Mouse (Mus musculus) megakaryocyte, embryonic 14.5 days (primary cell): ENCODE data around the gene Ndufaf8. TPM values are rescaled to one million over a fixed set of nuclear protein-coding genes. Genes with fewer than 3 reads are reported as not detected.
A peak's percentile ranks its signal among the peaks of the same experiment; 100 is the strongest.

Source experiments
- H3K27me3 ChIP-seq: replicated peaks from 2 replicates; pipeline ENCODE3; 2012; ENCODE audit warnings: inconsistent platforms
- H3K36me3 ChIP-seq: replicated peaks from 2 replicates; pipeline ENCODE3; 2012; ENCODE audit warnings: low read length, inconsistent platforms, mixed read lengths
- H3K4me1 ChIP-seq: 2 replicates; pipeline ENCODE4 v1.6.1; 2012; ENCODE audit warnings: inconsistent platforms
- H3K4me3 ChIP-seq: replicated peaks from 2 replicates; pipeline ENCODE3; 2012; ENCODE audit warnings: moderate library complexity, mild to moderate bottlenecking, inconsistent platforms
- H3K9me3 ChIP-seq: 2 replicates; pipeline ENCODE4 v1.6.1; 2012; ENCODE audit warnings: inconsistent platforms
- FLI1 ChIP-seq: IDR thresholded peaks from 2 replicates; pipeline ENCODE4 v1.6.1; 2012; ENCODE audit warnings: low read length, inconsistent platforms, mixed read lengths
- GATA1 ChIP-seq: IDR thresholded peaks from 3 replicates; pipeline ENCODE4 v1.6.1; 2012; ENCODE audit warnings: mixed read lengths, low read length, inconsistent platforms, borderline replicate concordance
- polyA plus RNA-seq: library from polyadenylated mRNA; stranded (reverse); fragments of >175 nt; gene quantifications from 2 replicates; pipeline ENCODE4 v1.2.3, GENCODE M21; 2012; ENCODE audit warnings: low replicate concordance; ENCODE audit not compliant: insufficient read depth

The Ndufaf8 gene
- polyA plus RNA-seq, 1 experiment = 106 TPM

- no peak for TF ChIP-seq FLI1
- TF ChIP-seq GATA1 = no peak
- Histone ChIP-seq H3K4me1 (peaks cover 100% of the 10 kb centered on the region), H3K4me3 (peak overlapping the region; percentile 73), H3K9me3 (no peaks in the 10 kb centered on the region), H3K36me3 (peaks cover 76% of the 10 kb centered on the region), H3K27me3 (no peaks in the 10 kb centered on the region)
These were observed 45.2 kb downstream of the Ndufaf8 start for GRCm38 (mm10) chr11:120143708-120144497.

GRCm38 (mm10) chr11:120148201-120148855 is 49.6 kb downstream of the Ndufaf8 start:
- Histone ChIP-seq H3K9me3 (no peaks in the 10 kb centered on the region), H3K27me3 (no peaks in the 10 kb centered on the region), H3K4me1 (peaks cover 84% of the 10 kb centered on the region), H3K36me3 (peaks cover 58% of the 10 kb centered on the region), H3K4me3 (no peak overlapping the region)
- TF ChIP-seq GATA1 (no peak), FLI1 (no peak)

- peaks cover 52% of the 10 kb centered on the region for H3K36me3 ChIP-seq
- no peaks in the 10 kb centered on the region for H3K27me3 ChIP-seq
- H3K4me1 ChIP-seq = peaks cover 71% of the 10 kb centered on the region
- H3K9me3 ChIP-seq = no peaks in the 10 kb centered on the region
- H3K4me3 ChIP-seq = peak overlapping the region; percentile 100
- TF ChIP-seq FLI1 = no peak
- no peak for TF ChIP-seq GATA1
These were observed 50.9 kb downstream of the Ndufaf8 start for GRCm38 (mm10) chr11:120149510-120150200.

Other genes with a start within 250 kb of the Ndufaf8 start
- gene Chmp6, start 185.5 kb upstream of the Ndufaf8 start, polyA plus RNA-seq = 58.8 and 62.5 TPM in 2 replicates
- 37.8 and 62.9 TPM in 2 replicates for gene Baiap2, start 156.2 kb upstream of the Ndufaf8 start, polyA plus RNA-seq
- 4.9 and 5.4 TPM in 2 replicates for gene Aatk, start 51.8 kb upstream of the Ndufaf8 start, polyA plus RNA-seq
- 1.5 and 10.4 TPM in 2 replicates for gene Cep131, start 12.1 kb upstream of the Ndufaf8 start, polyA plus RNA-seq
- gene Tepsin, start 197 bp upstream of the Ndufaf8 start, polyA plus RNA-seq = 16.1 and 46.5 TPM in 2 replicates
- 80.2 and 247 TPM in 2 replicates for gene Slc38a10, start 52.4 kb downstream of the Ndufaf8 start, polyA plus RNA-seq
- gene Bahcc1, start 134.0 kb downstream of the Ndufaf8 start, polyA plus RNA-seq = 10.2 and 26.1 TPM in 2 replicates
- gene Actg1, start 249.6 kb downstream of the Ndufaf8 start, polyA plus RNA-seq = 2,399 and 2,630 TPM in 2 replicates